Mouse (Mus musculus) hindbrain, embryonic 11.5 days (tissue): ENCODE results near the gene Txndc17. TPM values are rescaled to one million over a fixed set of nuclear protein-coding genes. Genes with fewer than 3 reads are reported as not detected.

Source experiments
- ATAC-seq: fragments of 200-750 bp; cut with Nextera tagmentation; 2 replicates; pipeline ENCODE4 v1.8.0; 2017; ENCODE audit warnings: mild to moderate bottlenecking, moderate TSS enrichment, moderate library complexity; ENCODE audit not compliant: low FRiP score
- DNase-seq: peaks from one replicate; pipeline ENCODE4 v3.0.0-alpha.2; 2015; ENCODE audit warnings: low spot score
- H3K27ac ChIP-seq: fragments of 300-500 bp; sonication (generic); 2 replicates; pipeline ENCODE4 v1.5.1; 2014; ENCODE audit warnings: mild to moderate bottlenecking, low read depth, low read length
- H3K27me3 ChIP-seq: fragments of 300-500 bp; sonication (generic); 2 replicates; pipeline ENCODE4 v1.6.1; 2014; ENCODE audit warnings: mild to moderate bottlenecking, low read length, moderate library complexity, mixed read lengths; ENCODE audit not compliant: control insufficient read depth, insufficient read depth
- H3K36me3 ChIP-seq: fragments of 300-500 bp; sonication (generic); 2 replicates; pipeline ENCODE4 v1.6.1; 2014; ENCODE audit warnings: mild to moderate bottlenecking, low read length, moderate library complexity, mixed read lengths; ENCODE audit not compliant: control insufficient read depth, insufficient read depth
- H3K4me1 ChIP-seq: fragments of 300-500 bp; sonication (generic); replicated peaks from 2 replicates; pipeline ENCODE4 v1.6.1; 2014; ENCODE audit warnings: low read length, mixed read lengths; ENCODE audit not compliant: control insufficient read depth, insufficient read depth
- H3K4me2 ChIP-seq: fragments of 300-500 bp; sonication (generic); replicated peaks from 2 replicates; pipeline ENCODE4 v1.6.1; 2014; ENCODE audit warnings: mild to moderate bottlenecking, low read depth, low read length
- H3K4me3 ChIP-seq: fragments of 300-500 bp; sonication (generic); 2 replicates; pipeline ENCODE4 v1.5.1; 2014; ENCODE audit warnings: low read depth, low read length
- H3K9ac ChIP-seq: fragments of 300-500 bp; sonication (generic); 2 replicates; pipeline ENCODE4 v1.6.1; 2014; ENCODE audit warnings: low read depth, low read length
- H3K9me3 ChIP-seq: fragments of 300-500 bp; sonication (generic); 2 replicates; pipeline ENCODE4 v1.6.1; 2016; ENCODE audit warnings: low read length; ENCODE audit not compliant: control insufficient read depth
- WGBS: fragments of 180-500 bp; shearing (Covaris S2); extraction: QIAGEN DNeasy Blood & Tissue Kit; methylation state at CpG from one replicate; pipeline ENCODE4 v1.1.7; 2014; 5-methylcytosine and 5-hydroxymethylcytosine counted together
- polyA plus RNA-seq: library from polyadenylated mRNA; unstranded; fragments of >200 nt; fragmentation: Nextera tagmentation; extraction: Ambion mirVana; gene quantifications from 2 replicates; pipeline ENCODE4 v1.2.1, GENCODE M21; 2014

The Txndc17 gene
- polyA plus RNA-seq, 1 experiment from 2014 or later: 181 TPM

DNA sequence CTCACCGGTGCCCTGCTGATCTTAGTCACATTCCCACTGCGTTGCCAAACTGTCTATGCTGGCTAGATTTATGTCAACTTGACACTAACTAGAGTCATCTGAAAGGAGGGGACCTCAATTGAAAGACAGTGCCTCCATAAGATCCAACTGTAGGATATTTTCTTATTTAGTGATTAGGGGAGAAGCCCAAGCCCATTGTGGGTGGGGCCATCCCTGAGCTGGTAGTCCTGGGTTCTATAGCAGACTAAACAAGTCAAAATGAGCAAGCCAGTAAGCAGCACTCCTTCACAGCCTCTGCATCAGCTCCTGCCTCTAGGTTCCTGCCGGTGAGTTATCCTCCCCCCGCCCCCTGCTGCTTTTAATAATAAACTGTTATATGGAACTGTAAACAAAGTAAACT is 26.2 kb upstream of the Txndc17 start:
- H3K27me3 ChIP-seq: no peaks in the 10 kb centered on the region
- DNase-seq (no peak), ATAC-seq (no peak)
- no peaks in the 10 kb centered on the region for H3K36me3 ChIP-seq
- no peak overlapping the region for H3K4me3 ChIP-seq
- no peaks in the 10 kb centered on the region for H3K9me3 ChIP-seq
- no peak overlapping the region for H3K4me2 ChIP-seq
- H3K4me1 ChIP-seq: no peaks in the 10 kb centered on the region
- no peak overlapping the region for H3K27ac ChIP-seq
- 87% methylated on average over 4 of the region's 4 CpGs for WGBS
- no peak overlapping the region for H3K9ac ChIP-seq

- H3K4me3 ChIP-seq: no peak overlapping the region
- no peak overlapping the region for H3K4me2 ChIP-seq
- no peak overlapping the region for H3K9ac ChIP-seq
- no peaks in the 10 kb centered on the region for H3K9me3 ChIP-seq
- H3K4me1 ChIP-seq: no peaks in the 10 kb centered on the region
- no peaks in the 10 kb centered on the region for H3K27me3 ChIP-seq
- WGBS: 89% methylated on average over 4 of the region's 4 CpGs
- no peaks in the 10 kb centered on the region for H3K36me3 ChIP-seq
- ATAC-seq (no peak), DNase-seq (no peak)
- H3K27ac ChIP-seq: no peak overlapping the region
Observed at GRCm38 (mm10) chr11:72184252-72184651, 23.1 kb upstream of the Txndc17 start.

- ATAC-seq (no peak), DNase-seq (no peak)
- H3K4me1 ChIP-seq: no peaks in the 10 kb centered on the region
- no peak overlapping the region for H3K4me3 ChIP-seq
- no peaks in the 10 kb centered on the region for H3K27me3 ChIP-seq
- H3K9me3 ChIP-seq: no peaks in the 10 kb centered on the region
- no peak overlapping the region for H3K9ac ChIP-seq
- WGBS: 79% methylated on average over 1 of the region's 1 CpGs
- no peak overlapping the region for H3K27ac ChIP-seq
- no peaks in the 10 kb centered on the region for H3K36me3 ChIP-seq
- H3K4me2 ChIP-seq: no peak overlapping the region
Observed at GRCm38 (mm10) chr11:72190857-72191256, 16.5 kb upstream of the Txndc17 start.

GRCm38 (mm10) chr11:72194259-72194658 is 13.1 kb upstream of the Txndc17 start:
- Histone ChIP-seq H3K4me3 (no peak overlapping the region), H3K4me2 (no peak overlapping the region), H3K36me3 (peaks cover 8% of the 10 kb centered on the region; the same call in 1 of the 2 replicates), H3K9me3 (no peaks in the 10 kb centered on the region), H3K9ac (no peak overlapping the region), H3K27ac (no peak overlapping the region), H3K4me1 (no peaks in the 10 kb centered on the region), H3K27me3 (no peaks in the 10 kb centered on the region)
- DNase-seq (no peak), ATAC-seq (no peak)
- 93% methylated on average over 2 of the region's 2 CpGs for WGBS

DNA sequence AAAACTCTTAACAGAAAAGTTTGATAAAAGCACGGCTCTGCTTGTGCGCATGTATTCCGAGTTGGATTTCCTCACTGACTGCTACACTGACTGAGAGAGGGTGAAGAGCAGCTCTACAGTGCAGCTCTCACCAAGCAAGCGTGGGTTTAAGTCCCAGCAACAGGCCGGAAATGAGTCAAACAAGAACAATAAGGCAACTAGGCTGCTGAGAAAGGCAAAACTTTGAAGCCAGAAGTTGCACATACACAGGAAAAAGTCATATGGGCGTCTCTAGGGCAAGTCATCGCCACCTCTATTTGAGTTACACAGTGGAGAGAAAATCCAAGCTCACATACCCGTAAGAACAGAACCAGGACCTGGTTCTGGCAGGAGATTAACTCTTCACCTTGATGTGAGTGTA is 10.8 kb upstream of the Txndc17 start:
- H3K27me3 ChIP-seq: no peaks in the 10 kb centered on the region
- H3K4me3 ChIP-seq: no peak overlapping the region
- DNase-seq (no peak), ATAC-seq (no peak)
- H3K27ac ChIP-seq: no peak overlapping the region
- H3K36me3 ChIP-seq: peaks cover 8% of the 10 kb centered on the region; the same call in 1 of the 2 replicates
- no peaks in the 10 kb centered on the region for H3K9me3 ChIP-seq
- H3K4me2 ChIP-seq: no peak overlapping the region
- no peak overlapping the region for H3K9ac ChIP-seq
- WGBS: 84% methylated on average over 8 of the region's 8 CpGs
- no peaks in the 10 kb centered on the region for H3K4me1 ChIP-seq

DNA sequence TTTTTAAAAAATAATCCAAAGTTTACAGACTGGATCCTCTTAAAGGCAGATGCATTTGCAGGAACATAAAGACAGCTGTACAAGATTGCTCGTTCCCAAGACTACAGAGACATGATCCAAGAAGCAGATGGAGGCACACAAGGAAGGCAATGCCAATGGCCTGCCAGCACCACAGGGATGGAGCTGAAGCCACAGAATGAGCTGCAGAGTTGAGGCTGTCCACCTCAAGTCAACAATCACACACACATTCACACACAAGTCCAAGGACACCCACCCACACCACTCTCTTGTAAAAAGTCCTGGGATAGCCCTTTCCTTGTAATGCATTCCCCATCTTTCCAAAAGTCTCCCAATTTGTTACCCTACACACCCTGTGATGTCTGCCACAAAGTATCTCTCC is 3.9 kb upstream of the Txndc17 start:
- WGBS: 82% methylated on average over 1 of the region's 1 CpGs
- H3K4me1 ChIP-seq: peaks cover 8% of the 10 kb centered on the region; the same call in 1 of the 2 replicates

GRCm38 (mm10) chr11:72205256-72205655 is 2.1 kb upstream of the Txndc17 start:
- Histone ChIP-seq H3K9me3 (no peaks in the 10 kb centered on the region), H3K36me3 (no peaks in the 10 kb centered on the region), H3K4me1 (peaks cover 8% of the 10 kb centered on the region; the same call in 1 of the 2 replicates), H3K27ac (no peak overlapping the region), H3K9ac (0 out of 2 replicates have a peak overlapping the region, but pooled peaks have one; percentile 62), H3K4me3 (no peak overlapping the region), H3K4me2 (no peak overlapping the region), H3K27me3 (no peaks in the 10 kb centered on the region)
- DNase-seq: no peak
- ATAC-seq: no peak
- 84% methylated on average over 6 of the region's 6 CpGs for WGBS

More for the DNA sequence above, 3.9 kb upstream of the Txndc17 start:
- no peak for DNase-seq
- Histone ChIP-seq H3K36me3 (peaks cover under 1% of the 10 kb centered on the region; the same call in 1 of the 2 replicates), H3K4me2 (no peak overlapping the region), H3K4me3 (no peak overlapping the region), H3K27ac (no peak overlapping the region), H3K9me3 (no peaks in the 10 kb centered on the region), H3K27me3 (no peaks in the 10 kb centered on the region), H3K9ac (no peak overlapping the region)
- ATAC-seq: no peak

GRCm38 (mm10) chr11:72206341-72207203 is 775 bp upstream of the Txndc17 start, which contains the start of gene Gm43951:
Gene Gm43951 (minus strand): TSS chr11:72206840.
- H3K4me1 ChIP-seq: peaks cover 8% of the 10 kb centered on the region; the same call in 1 of the 2 replicates
- peak within 1 kb of the TSS; percentile 68 for H3K27ac ChIP-seq

More at GRCm38 (mm10) chr11:72206341-72207203, 775 bp upstream of the Txndc17 start, which contains the start of gene Gm43951:
- DNase-seq (peak; percentile 52), ATAC-seq (peak; percentile 50)
- Histone ChIP-seq H3K36me3 (peaks cover 6% of the 10 kb centered on the region; the same call in 1 of the 2 replicates), H3K9ac (peak within 1 kb of the TSS; percentile 62), H3K27me3 (no peaks in the 10 kb centered on the region), H3K4me2 (peak within 1 kb of the TSS; percentile 77), H3K9me3 (no peaks in the 10 kb centered on the region), H3K4me3 (peak within 1 kb of the TSS; percentile 70)
- under 1% methylated on average over 43 of the region's 43 CpGs for WGBS
